Comparison of ENCODE assay signal across 11 mouse cellular contexts in the genomic region with DNA sequence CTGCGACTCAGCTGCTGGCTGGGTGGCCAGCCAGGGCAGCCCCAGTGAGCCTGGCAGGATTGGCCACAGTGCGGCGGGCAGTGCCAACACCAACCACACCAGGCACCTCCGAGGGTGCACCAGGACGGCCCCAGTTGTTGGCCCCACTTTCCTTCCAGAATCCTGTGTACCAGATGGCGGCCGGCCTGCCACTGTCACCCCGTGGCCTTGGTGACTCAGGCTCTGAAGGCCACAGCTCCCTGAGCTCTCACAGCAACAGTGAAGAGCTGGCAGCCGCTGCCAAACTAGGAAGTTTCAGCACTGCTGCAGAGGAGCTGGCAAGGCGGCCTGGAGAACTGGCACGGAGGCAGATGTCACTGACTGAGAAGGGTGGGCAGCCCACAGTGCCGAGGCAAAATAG.
A peak's percentile ranks its signal among the peaks of the same experiment; 100 is the strongest.
DNase-seq lines count a peak whose midpoint lies in the region; ATAC-seq and TF ChIP-seq lines count a peak whose summit lies in the region.
"Had no signal": no experiment of that assay in that cellular context is flagged by ENCODE, and none has a peak within 500 bp of the region (broad histone marks: within the 10 kb centered on the region; RNA-seq: fewer than 3 reads in every experiment).

No protein-coding gene starts in this region.

- H3K4me2 ChIP-seq in forebrain, embryonic 15.5 days (replicated peaks) = no peak overlapping the region
- H3K4me2 ChIP-seq: embryonic facial prominence, embryonic 13.5 days had no signal

- no peak for DNase-seq in layer of hippocampus, adult 2 months (ENCODE audit: low spot score in 2 of 2)
- DNase-seq in layer of hippocampus, postnatal 25 days (ENCODE audit: extremely low spot score in 1 of 2, low spot score in 1 of 2) = no peak
- peak; percentile 93 for DNase-seq in adrenal gland, adult 8-10 months
- DNase-seq in cerebellum, adult 9-11 months = peak; percentile 73
- DNase-seq in left cerebral cortex, postnatal 10 days (ENCODE audit: extremely low spot score in 1 of 2, low spot score in 2 of 2) = peak; percentile 34 to 53
- no peak for DNase-seq in urinary bladder, postnatal 14 days (ENCODE audit: low spot score)
- DNase-seq: liver, postnatal 0 days had no signal

- 91% methylated on average over 12 of the region's 12 CpGs for WGBS in forebrain, embryonic 15.5 days

- no peaks in the 10 kb centered on the region for H3K27me3 ChIP-seq in forebrain, embryonic 15.5 days
- H3K27me3 ChIP-seq: embryonic facial prominence, embryonic 13.5 days had no signal

- H3K4me1 ChIP-seq in forebrain, embryonic 15.5 days = 0 out of 2 replicates have a peak, but pooled peaks cover 7% of the 10 kb centered on the region
- H3K4me1 ChIP-seq: hindbrain, embryonic 10.5 days had no signal

- H3K36me3 ChIP-seq in forebrain, embryonic 15.5 days = peaks cover 77% of the 10 kb centered on the region

- intact Hi-C loops in left cerebral cortex, postnatal 10 days (cut with DNase I) = no loop called here

- H3K9ac ChIP-seq in forebrain, embryonic 15.5 days (replicated peaks) = no peak overlapping the region
- H3K9ac ChIP-seq: embryonic facial prominence, embryonic 13.5 days; liver, postnatal 0 days had no signal

- TF ChIP-seq CTCF in layer of hippocampus, adult 2 months (conservative IDR thresholded peaks at IDR 0.05) = no peak

- ATAC-seq in forebrain, embryonic 15.5 days (replicated peaks) = no peak
- ATAC-seq in CD4-positive, CD25-positive, alpha-beta regulatory T cell, adult 4 months = no peak
- ATAC-seq: liver, postnatal 0 days had no signal

- H3K27ac ChIP-seq in layer of hippocampus, adult 2 months = peak overlapping the region; percentile 85
- H3K27ac ChIP-seq in forebrain, embryonic 15.5 days (replicated peaks) = no peak overlapping the region
- H3K27ac ChIP-seq: embryonic facial prominence, embryonic 13.5 days; hindbrain, embryonic 10.5 days had no signal

- no peaks in the 10 kb centered on the region for H3K9me3 ChIP-seq in forebrain, embryonic 15.5 days
- H3K9me3 ChIP-seq: embryonic facial prominence, embryonic 13.5 days; hindbrain, embryonic 10.5 days had no signal

- no peak overlapping the region for H3K4me3 ChIP-seq in layer of hippocampus, adult 2 months
- H3K4me3 ChIP-seq in forebrain, embryonic 15.5 days = no peak overlapping the region
- H3K4me3 ChIP-seq: embryonic facial prominence, embryonic 13.5 days; hindbrain, embryonic 10.5 days had no signal

Comparison
In these comparisons a context has a peak if more than half of its experiments do, and no peak if none do; other contexts are left out.
1. DNase-seq: peak in adrenal gland, adult 8-10 months (single experiment), cerebellum, adult 9-11 months (single experiment) and left cerebral cortex, postnatal 10 days (2 of 2); none in layer of hippocampus, adult 2 months (0 of 2), layer of hippocampus, postnatal 25 days (0 of 2) and urinary bladder, postnatal 14 days (single experiment).